Comparison of ENCODE assay signal across 11 mouse cellular contexts in the genomic region with DNA sequence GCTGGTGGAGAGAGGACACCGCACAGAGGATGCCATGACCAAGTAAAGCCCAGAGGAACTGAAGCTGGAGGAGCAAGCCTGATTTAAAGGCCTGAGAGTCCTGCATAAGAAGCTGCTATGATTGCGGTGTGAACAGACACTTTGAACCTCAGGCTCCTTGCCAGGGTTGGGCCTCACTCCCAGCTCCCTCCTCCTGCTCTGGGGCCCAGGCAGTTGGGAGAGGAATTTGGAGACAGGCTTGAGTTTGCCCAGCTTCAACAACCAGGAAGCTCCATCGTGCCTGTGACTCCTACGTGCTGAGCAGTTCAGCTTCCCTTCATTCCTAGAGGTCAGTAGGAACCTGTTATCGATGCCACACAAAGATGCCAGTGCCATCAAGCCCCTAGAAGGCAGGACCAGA. TPM values are rescaled to one million over a fixed set of nuclear protein-coding genes. Genes with fewer than 3 reads are reported as not detected.
A peak's percentile ranks its signal among the peaks of the same experiment; 100 is the strongest.
DNase-seq lines count a peak whose midpoint lies in the region; ATAC-seq lines count a peak whose summit lies in the region.
"Had no signal": no experiment of that assay in that cellular context is flagged by ENCODE, and none has a peak within 500 bp of the region (broad histone marks: within the 10 kb centered on the region; RNA-seq: fewer than 3 reads in every experiment).

No protein-coding gene starts in this region.

- H3K9me3 ChIP-seq in heart, embryonic 16.5 days (replicated peaks; ENCODE audit: control insufficient read depth, low read length), result no peaks in the 10 kb centered on the region
- H3K9me3 ChIP-seq in lung, embryonic 16.5 days (ENCODE audit: control insufficient read depth, low read length), result no peaks in the 10 kb centered on the region
- H3K9me3 ChIP-seq: forebrain, embryonic 13.5 days; liver, embryonic 13.5 days had no signal

- no peaks in the 10 kb centered on the region for H3K27me3 ChIP-seq in heart, embryonic 16.5 days (ENCODE audit: control insufficient read depth, insufficient read depth, low read length)
- no peaks in the 10 kb centered on the region for H3K27me3 ChIP-seq in lung, embryonic 16.5 days (ENCODE audit: control insufficient read depth, insufficient read depth, low read depth, low read length)
- H3K27me3 ChIP-seq: forebrain, embryonic 13.5 days; liver, embryonic 13.5 days had no signal

- H3K36me3 ChIP-seq in heart, embryonic 16.5 days (ENCODE audit: control insufficient read depth, insufficient read depth), result no peaks in the 10 kb centered on the region
- no peaks in the 10 kb centered on the region for H3K36me3 ChIP-seq in lung, embryonic 16.5 days (ENCODE audit: control insufficient read depth, insufficient read depth, low read length)
- H3K36me3 ChIP-seq: liver, embryonic 13.5 days had no signal

- ATAC-seq in heart, embryonic 16.5 days (replicated peaks; ENCODE audit: extremely low read depth, insufficient read depth, low FRiP score), result peak; percentile 68
- peak; percentile 63 for ATAC-seq in lung, embryonic 16.5 days (ENCODE audit: low read depth)
- no peak for ATAC-seq in megakaryocyte, adult 5-6 weeks (ENCODE audit: poor library complexity, severe bottlenecking)
- ATAC-seq in monocyte, adult 5-6 weeks (replicated peaks; ENCODE audit: insufficient number of reproducible peaks, low FRiP score, low TSS enrichment, poor library complexity, severe bottlenecking), result no peak
- ATAC-seq: forebrain, embryonic 13.5 days had no signal

- peaks cover 28% of the 10 kb centered on the region for H3K4me1 ChIP-seq in heart, embryonic 16.5 days (ENCODE audit: control insufficient read depth, insufficient read depth, low read length)
- peaks cover 34% of the 10 kb centered on the region for H3K4me1 ChIP-seq in lung, embryonic 16.5 days (replicated peaks; ENCODE audit: control insufficient read depth, insufficient read depth, low read length)
- H3K4me1 ChIP-seq: liver, embryonic 13.5 days had no signal

- peak overlapping the region; percentile 27; the same call in 1 of the 2 replicates for H3K4me2 ChIP-seq in heart, embryonic 16.5 days (ENCODE audit: low read depth, low read length)
- peak overlapping the region; percentile 12; the same call in 1 of the 2 replicates for H3K4me2 ChIP-seq in lung, embryonic 16.5 days (ENCODE audit: low read depth, low read length)
- H3K4me2 ChIP-seq: forebrain, embryonic 13.5 days; hindbrain, embryonic 14.5 days; liver, embryonic 13.5 days had no signal

- peak overlapping the region; percentile 47; the same call in 1 of the 2 replicates for H3K9ac ChIP-seq in heart, embryonic 16.5 days (ENCODE audit: low read length)
- H3K9ac ChIP-seq in lung, embryonic 16.5 days (ENCODE audit: low read length), result peak overlapping the region; percentile 37
- H3K9ac ChIP-seq: forebrain, embryonic 13.5 days; hindbrain, embryonic 14.5 days; liver, embryonic 13.5 days had no signal

- 29% methylated on average over 5 of the region's 5 CpGs for WGBS in heart, embryonic 16.5 days
- 32% methylated on average over 5 of the region's 5 CpGs for WGBS in lung, embryonic 16.5 days

- H3K4me3 ChIP-seq in heart, embryonic 16.5 days (ENCODE audit: low read length), result no peak overlapping the region
- H3K4me3 ChIP-seq in lung, embryonic 16.5 days (ENCODE audit: low read length), result no peak overlapping the region
- H3K4me3 ChIP-seq: forebrain, embryonic 13.5 days; liver, embryonic 13.5 days had no signal

- peak; percentile 47 for DNase-seq in gastrocnemius, postnatal 10 days
- no peak for DNase-seq in gastrocnemius, adult 18-20 months (ENCODE audit: low spot score)
- DNase-seq in NIH3T3 (ENCODE audit: low read depth), result peak; percentile 67
- no peak for DNase-seq in layer of hippocampus, postnatal 14 days (ENCODE audit: low spot score in 2 of 2)
- DNase-seq: liver, embryonic 13.5 days had no signal

- H3K27ac ChIP-seq in heart, embryonic 16.5 days (ENCODE audit: low read length), result peak overlapping the region; percentile 97
- H3K27ac ChIP-seq in lung, embryonic 16.5 days (ENCODE audit: low read length), result peak overlapping the region; percentile 98
- H3K27ac ChIP-seq: forebrain, embryonic 13.5 days; hindbrain, embryonic 14.5 days; liver, embryonic 13.5 days had no signal

RNA-seq across cellular contexts. Expression of a gene that starts 35.7 kb away (rescaled TPM):
- 10 to 100 TPM; 12.3 to 14.4 TPM for total RNA-seq in gastrocnemius, postnatal 10 days (2021)
- 1 to 10 TPM; 4.0 to 5.6 TPM for total RNA-seq in gastrocnemius, adult 18-20 months (2021)
- polyA plus RNA-seq in heart, embryonic 16.5 days (2015; fragmentation: Nextera tagmentation; extraction: Ambion mirVana), result 56.9 and 64.1 TPM in 2 replicates
- 131 and 151 TPM in 2 replicates for polyA plus RNA-seq in lung, embryonic 16.5 days (2015; fragmentation: Nextera tagmentation; extraction: Ambion mirVana)
- not detected in 2 replicates for total RNA-seq in megakaryocyte, adult 5-6 weeks (2015)
- total RNA-seq in megakaryocyte, adult 5-6 weeks (2017), result 0.07 and 0.33 TPM in 2 replicates
- total RNA-seq in layer of hippocampus, postnatal 14 days (2021), result 10 to 100 TPM; 25.0 to 30.9 TPM
- total RNA-seq in monocyte, adult 5-6 weeks (2017), result not detected in 3 replicates

RNA-seq across cellular contexts. Expression of a gene that starts 45.9 kb away (rescaled TPM):
- total RNA-seq in gastrocnemius, postnatal 10 days (2021), result under 1 TPM; 0.23 to 0.31 TPM
- total RNA-seq in gastrocnemius, adult 18-20 months (2021), result not detected
- polyA plus RNA-seq in heart, embryonic 16.5 days (2015; fragmentation: Nextera tagmentation; extraction: Ambion mirVana), result 1.3 and 2.1 TPM in 2 replicates
- 2.9 and 4.2 TPM in 2 replicates for polyA plus RNA-seq in lung, embryonic 16.5 days (2015; fragmentation: Nextera tagmentation; extraction: Ambion mirVana)
- total RNA-seq in megakaryocyte, adult 5-6 weeks (2015), result not detected in 2 replicates
- 0.12 TPM in 1 of 2 replicates, not detected in the other for total RNA-seq in megakaryocyte, adult 5-6 weeks (2017)
- total RNA-seq in layer of hippocampus, postnatal 14 days (2021), result 1 to 10 TPM; 2.3 to 4.2 TPM
- total RNA-seq in monocyte, adult 5-6 weeks (2017), result not detected in 3 replicates

Comparison
In these comparisons a context has a peak if more than half of its experiments do, and no peak if none do; other contexts are left out.
1. DNase-seq: peak in gastrocnemius, postnatal 10 days (single experiment) and NIH3T3 (single experiment); none in gastrocnemius, adult 18-20 months (single experiment) and layer of hippocampus, postnatal 14 days (0 of 2).
2. ATAC-seq: peak in heart, embryonic 16.5 days (single experiment) and lung, embryonic 16.5 days (single experiment); none in megakaryocyte, adult 5-6 weeks (single experiment) and monocyte, adult 5-6 weeks (single experiment).